Mouse (Mus musculus) lung, embryonic 14.5 days (tissue): ENCODE measurements around the gene Zfp646. TPM values are rescaled to one million over a fixed set of nuclear protein-coding genes. Genes with fewer than 3 reads are reported as not detected.
A peak's percentile ranks its signal among the peaks of the same experiment; 100 is the strongest.
"Not testable (repeated sequence)": the region's sequence is repeated elsewhere in the genome, so short reads cannot be mapped to it uniquely, and the experiment has no call there.

ENCODE experiments used
- ATAC-seq: fragments of 200-750 bp; cut with Nextera tagmentation; 2 replicates; pipeline ENCODE4 v1.8.0; 2017; ENCODE audit warnings: mild to moderate bottlenecking, moderate TSS enrichment, moderate library complexity; ENCODE audit not compliant: insufficient read depth
- DNase-seq: peaks from one replicate; pipeline ENCODE4 v3.0.0-alpha.2; 2015
- H3K27ac ChIP-seq: fragments of 300-500 bp; sonication (generic); 2 replicates; pipeline ENCODE4 v1.5.1; 2014; ENCODE audit warnings: low read depth, mild to moderate bottlenecking, moderate library complexity
- H3K27me3 ChIP-seq: fragments of 300-500 bp; sonication (generic); 2 replicates; pipeline ENCODE4 v1.6.1; 2014; ENCODE audit warnings: low read length, control low read depth; ENCODE audit not compliant: insufficient read depth
- H3K36me3 ChIP-seq: fragments of 300-500 bp; sonication (generic); 2 replicates; pipeline ENCODE4 v1.6.1; 2014; ENCODE audit warnings: control low read depth; ENCODE audit not compliant: insufficient read depth
- H3K4me1 ChIP-seq: fragments of 300-500 bp; sonication (generic); 2 replicates; pipeline ENCODE4 v1.6.1; 2014; ENCODE audit warnings: antibody characterized with exemption, control low read depth; ENCODE audit not compliant: insufficient read depth
- H3K4me2 ChIP-seq: fragments of 300-500 bp; sonication (generic); 2 replicates; pipeline ENCODE4 v1.6.1; 2014; ENCODE audit warnings: mild to moderate bottlenecking
- H3K4me3 ChIP-seq: fragments of 300-500 bp; sonication (generic); 2 replicates; pipeline ENCODE4 v1.5.1; 2014; ENCODE audit warnings: low read depth, low read length
- H3K9ac ChIP-seq: fragments of 300-500 bp; sonication (generic); 2 replicates; pipeline ENCODE4 v1.6.1; 2014
- H3K9me3 ChIP-seq: fragments of 300-500 bp; sonication (generic); 2 replicates; pipeline ENCODE4 v1.6.1; 2016; ENCODE audit warnings: low read depth, low read length, control low read depth
- CTCF ChIP-seq: IDR thresholded peaks from 2 replicates; pipeline ENCODE4 v1.5.1; 2016; ENCODE audit warnings: antibody characterized with exemption, low read depth
- whole genome bisulfite sequencing: fragments of 180-500 bp; shearing (Covaris S2); extraction: QIAGEN DNeasy Blood & Tissue Kit; methylation state at CpG from one replicate; pipeline ENCODE4 v1.1.7; 2014; 5-methylcytosine and 5-hydroxymethylcytosine counted together
- polyA plus RNA-seq: library from polyadenylated mRNA; unstranded; fragments of >200 nt; fragmentation: Nextera tagmentation; extraction: Ambion mirVana; gene quantifications from 2 replicates; pipeline ENCODE4 v1.2.1, GENCODE M21; 2014

The Zfp646 gene
- polyA plus RNA-seq, 1 experiment from 2014 or later, result 17.4 TPM

DNA sequence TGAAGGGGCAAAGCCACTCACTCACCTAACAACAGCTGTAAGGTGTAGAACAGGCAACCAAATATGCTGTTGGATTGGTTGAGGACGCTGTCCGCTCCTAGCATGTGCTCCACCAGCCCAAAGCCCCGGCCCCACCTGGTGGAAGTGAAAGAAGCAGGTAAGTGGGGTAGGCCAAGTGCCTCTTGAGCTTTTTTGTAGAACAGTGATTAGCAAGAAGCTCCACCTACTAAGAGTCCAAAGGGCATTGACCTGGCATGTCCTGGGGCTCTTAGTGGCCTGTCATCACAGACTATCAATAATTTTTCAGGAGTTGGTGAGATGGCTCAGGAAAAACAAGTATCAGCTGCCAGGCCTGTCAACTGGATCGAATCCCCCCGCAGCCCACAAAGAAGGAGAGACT lies 18.5 kb downstream of the Zfp646 start:
- peaks cover 8% of the 10 kb centered on the region for H3K4me1 ChIP-seq
- ATAC-seq, result no peak
- DNase-seq, result no peak
- peak overlapping the region; percentile 67 for H3K4me3 ChIP-seq
- no peaks in the 10 kb centered on the region for H3K27me3 ChIP-seq
- TF ChIP-seq CTCF, result no peak
- no peak overlapping the region; the same call in 1 of the 2 replicates for H3K27ac ChIP-seq
- H3K9me3 ChIP-seq, result no peaks in the 10 kb centered on the region
- peak overlapping the region; percentile 88 for H3K4me2 ChIP-seq
- WGBS, result 56% methylated on average over 5 of the region's 5 CpGs
- peak overlapping the region; percentile 70 for H3K9ac ChIP-seq
- peaks cover 28% of the 10 kb centered on the region; the same call in 1 of the 2 replicates for H3K36me3 ChIP-seq

DNA sequence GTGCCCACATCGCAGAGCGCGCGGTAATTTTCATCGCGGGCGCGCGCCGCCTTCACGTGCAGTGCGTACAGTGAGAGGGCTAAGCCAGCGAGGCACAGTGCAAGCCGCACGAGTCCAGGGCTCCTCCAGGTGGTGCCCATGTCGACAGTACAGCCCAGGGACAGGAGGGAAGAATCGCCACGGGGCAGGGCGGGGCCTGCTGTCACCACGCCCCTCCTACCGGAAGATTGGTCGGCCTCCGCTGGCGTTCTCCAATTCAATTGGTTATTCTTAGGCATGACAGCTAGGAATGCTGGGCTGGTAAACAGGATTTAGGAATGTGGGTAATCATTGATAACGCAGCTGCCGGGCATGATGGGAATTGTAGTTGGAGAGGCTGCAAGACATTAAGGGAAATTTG lies 19.4 kb downstream of the Zfp646 start, which contains the start of the genes Gm21974 and Vkorc1:
Gm21974 (minus strand) TSS at position 13 of the 400 bp plus-strand sequence.
Vkorc1 (minus strand) TSS at position 176 of the 400 bp plus-strand sequence.
- Histone ChIP-seq H3K36me3 (peaks cover 21% of the 10 kb centered on the region; the same call in 1 of the 2 replicates), H3K4me2 (peak within 1 kb of the TSS; percentile 88), H3K27me3 (no peaks in the 10 kb centered on the region), H3K4me1 (peaks cover 8% of the 10 kb centered on the region), H3K9me3 (no peaks in the 10 kb centered on the region), H3K9ac (peak within 1 kb of the TSS; percentile 70), H3K27ac (peak within 1 kb of the TSS; percentile 82), H3K4me3 (peak within 1 kb of the TSS; percentile 67)
- ATAC-seq (peak; percentile 99), DNase-seq (peak; percentile 97)
- peak; percentile 57 for TF ChIP-seq CTCF
- under 1% methylated on average over 26 of the region's 26 CpGs for WGBS

DNA sequence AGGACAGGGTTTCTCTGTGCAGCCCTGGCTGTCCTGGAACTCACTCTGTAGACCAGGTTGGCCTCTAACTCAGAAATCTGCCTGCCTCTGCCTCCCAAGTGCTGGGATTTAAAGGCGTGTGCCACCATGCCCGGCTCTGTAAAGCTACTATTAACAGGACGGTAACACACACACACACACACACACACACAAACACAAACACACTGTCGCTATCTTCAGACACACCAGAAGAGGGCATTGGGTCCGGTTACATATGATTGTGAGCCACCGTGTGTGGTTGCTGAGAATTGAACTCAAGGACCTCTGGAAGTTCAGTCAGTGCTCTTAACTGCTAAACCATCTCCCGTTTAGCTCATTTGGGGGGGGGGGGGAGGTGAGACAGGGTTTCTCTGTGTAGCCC lies 19.9 kb downstream of the Zfp646 start:
- H3K4me1 ChIP-seq, DNase-seq, ATAC-seq, H3K27me3 ChIP-seq, H3K9ac ChIP-seq, H3K9me3 ChIP-seq: not testable (repeated sequence)
- peak overlapping the region; percentile 88 for H3K4me2 ChIP-seq
- 71% methylated on average over 7 of the region's 7 CpGs for WGBS
- 0 out of 2 replicates have a peak overlapping the region, but pooled peaks have one; percentile 33 for H3K27ac ChIP-seq
- peak overlapping the region; percentile 67; the same call in 1 of the 2 replicates for H3K4me3 ChIP-seq
- H3K36me3 ChIP-seq, result peaks cover 21% of the 10 kb centered on the region; the same call in 1 of the 2 replicates

DNA sequence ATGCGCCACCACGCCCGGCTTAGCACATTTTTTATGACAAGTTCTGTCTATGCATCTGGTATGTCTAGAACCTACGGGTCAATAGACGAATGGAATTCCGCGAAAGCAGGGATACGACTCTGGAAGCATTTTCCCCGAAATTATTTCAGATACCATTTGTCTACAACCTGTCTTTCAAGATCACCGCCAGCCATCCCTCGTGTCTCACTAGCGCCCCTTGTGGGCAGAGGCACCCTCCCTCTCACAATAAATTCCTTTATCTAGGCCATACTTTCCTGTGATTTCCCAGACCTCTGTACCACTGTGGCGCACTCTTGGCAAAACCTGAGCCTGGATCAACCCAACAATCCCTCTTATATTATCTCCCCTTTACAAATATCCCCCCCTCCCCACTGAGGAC lies 20.4 kb downstream of the Zfp646 start:
- H3K4me1 ChIP-seq, result peaks cover 8% of the 10 kb centered on the region
- H3K4me2 ChIP-seq, result no peak overlapping the region
- H3K9ac ChIP-seq, result no peak overlapping the region
- TF ChIP-seq CTCF, result peak; percentile 69
- WGBS, result 54% methylated on average over 13 of the region's 13 CpGs
- no peak overlapping the region for H3K27ac ChIP-seq
- ATAC-seq, result no peak
- H3K4me3 ChIP-seq, result no peak overlapping the region
- H3K27me3 ChIP-seq, result no peaks in the 10 kb centered on the region
- H3K9me3 ChIP-seq, result no peaks in the 10 kb centered on the region
- peak; percentile 62 for DNase-seq
- peaks cover 20% of the 10 kb centered on the region; the same call in 1 of the 2 replicates for H3K36me3 ChIP-seq

DNA sequence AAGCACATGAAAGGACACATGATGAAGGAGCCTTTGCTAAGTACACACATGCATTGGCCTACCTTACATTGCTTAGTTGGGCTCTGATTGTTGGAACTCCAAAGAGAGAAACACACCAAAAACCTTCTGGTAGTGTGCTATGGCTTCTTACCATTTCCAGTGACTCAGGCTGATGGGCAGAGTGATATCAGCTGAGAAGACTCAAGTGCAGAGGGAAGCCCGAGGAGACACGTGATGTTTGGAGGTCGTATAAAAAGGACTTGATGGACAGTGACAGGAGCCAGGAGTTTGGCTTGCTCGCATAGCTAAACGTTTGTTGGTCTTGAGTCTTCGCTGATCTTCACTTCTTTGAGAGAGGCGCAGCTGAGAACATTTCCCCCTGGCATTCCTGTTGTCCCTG lies 21.5 kb downstream of the Zfp646 start:
- Histone ChIP-seq H3K9me3 (no peaks in the 10 kb centered on the region), H3K9ac (no peak overlapping the region), H3K27me3 (no peaks in the 10 kb centered on the region), H3K27ac (no peak overlapping the region), H3K36me3 (peaks cover 13% of the 10 kb centered on the region; the same call in 1 of the 2 replicates), H3K4me3 (no peak overlapping the region), H3K4me2 (no peak overlapping the region), H3K4me1 (peaks cover 8% of the 10 kb centered on the region)
- ATAC-seq (no peak), DNase-seq (no peak)
- WGBS, result 83% methylated on average over 7 of the region's 7 CpGs
- no peak for TF ChIP-seq CTCF

DNA sequence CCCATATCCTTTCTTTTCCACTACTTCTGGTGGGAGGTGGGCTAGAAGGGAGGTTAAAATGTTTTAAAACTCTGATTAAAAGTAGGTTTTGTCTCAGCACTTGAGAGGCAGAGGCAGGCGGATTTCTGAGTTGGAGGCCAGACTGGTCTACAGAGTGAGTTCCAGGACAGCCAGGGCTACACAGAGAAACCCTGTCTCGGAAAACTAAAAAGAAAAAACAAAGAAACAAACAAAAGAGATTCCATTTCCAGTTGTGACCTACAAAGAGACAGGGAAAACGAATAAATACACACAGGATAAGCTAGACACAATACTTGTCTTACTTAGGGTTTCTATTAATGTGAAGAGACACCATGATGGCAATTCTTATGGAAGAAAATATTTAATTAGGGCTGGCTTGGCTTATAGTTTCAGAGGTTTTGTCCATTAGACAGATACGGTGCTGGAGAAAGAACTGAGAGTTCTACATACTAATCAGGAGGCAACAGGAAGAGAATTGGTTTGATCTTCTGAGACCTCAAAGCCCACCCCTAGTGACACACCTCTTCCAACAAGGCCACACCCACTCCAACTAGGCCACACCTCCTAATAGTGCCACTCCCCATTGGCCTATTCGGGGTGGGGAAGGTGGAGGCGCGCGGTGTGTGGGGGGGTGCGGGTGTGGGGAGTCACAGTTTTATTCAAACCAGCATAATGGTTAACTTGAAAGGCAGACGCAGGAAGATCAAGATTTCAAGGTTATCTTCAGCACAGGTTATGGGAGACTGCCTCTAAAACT lies 22.3 kb downstream of the Zfp646 start:
- no peak for DNase-seq
- Histone ChIP-seq H3K9ac (no peak overlapping the region), H3K4me1 (peaks cover 8% of the 10 kb centered on the region), H3K4me2 (no peak overlapping the region), H3K27ac (no peak overlapping the region), H3K9me3 (no peaks in the 10 kb centered on the region), H3K4me3 (no peak overlapping the region), H3K27me3 (no peaks in the 10 kb centered on the region), H3K36me3 (peaks cover 5% of the 10 kb centered on the region; the same call in 1 of the 2 replicates)
- 32% methylated on average over 10 of the region's 10 CpGs for WGBS
- no peak for ATAC-seq
- TF ChIP-seq CTCF, result no peak

DNA sequence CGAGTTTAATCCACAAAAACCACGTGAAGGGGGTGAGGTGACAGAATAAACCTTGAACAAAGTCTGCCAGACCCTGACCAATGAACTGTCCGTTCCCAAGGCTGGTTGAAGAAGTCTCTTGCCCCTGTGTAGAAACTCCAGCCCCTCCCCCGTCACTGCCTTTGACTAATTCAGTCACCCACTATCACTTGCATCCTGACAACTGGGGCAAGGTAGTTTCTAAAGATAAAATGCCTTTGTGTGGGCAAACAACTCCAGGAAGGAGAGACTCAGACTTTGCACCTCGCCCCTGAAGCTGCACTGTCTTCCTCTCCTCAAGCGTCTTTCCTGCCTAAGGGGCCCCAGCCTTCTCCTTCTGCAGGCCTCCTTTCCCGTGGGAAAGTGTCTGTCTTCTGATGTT lies 24.0 kb downstream of the Zfp646 start:
- no peaks in the 10 kb centered on the region for H3K9me3 ChIP-seq
- no peak overlapping the region for H3K4me3 ChIP-seq
- DNase-seq (no peak), ATAC-seq (no peak)
- H3K36me3 ChIP-seq, result no peaks in the 10 kb centered on the region
- no peaks in the 10 kb centered on the region for H3K27me3 ChIP-seq
- WGBS, result 31% methylated on average over 7 of the region's 7 CpGs
- H3K27ac ChIP-seq, result no peak overlapping the region
- H3K9ac ChIP-seq, result no peak overlapping the region
- no peaks in the 10 kb centered on the region for H3K4me1 ChIP-seq
- no peak overlapping the region for H3K4me2 ChIP-seq
- no peak for TF ChIP-seq CTCF
